Mouse (Mus musculus) right cerebral cortex, adult 18-20 months (tissue): ENCODE results near the gene Cdan1.

Experiments
- DNase-seq: peaks from one replicate; pipeline ENCODE4 v3.0.0; 2022; ENCODE audit warnings: mixed read lengths

The Cdan1 gene

GRCm38 (mm10) chr2:120849449-120850423 lies at the start of gene Cdan1:
TSS of gene Cdan1 (minus strand) at chr2:120850128.
- peak; percentile 39 for DNase-seq

- DNase-seq = no peak
These were observed 46.4 kb upstream of the Cdan1 start for GRCm38 (mm10) chr2:120896361-120896760.

GRCm38 (mm10) chr2:120887601-120888000 lies 37.7 kb upstream of the Cdan1 start:
- no peak for DNase-seq

- DNase-seq = peak; percentile 30
These were observed 23.3 kb upstream of the Cdan1 start for GRCm38 (mm10) chr2:120873192-120873591.

- DNase-seq = peak; percentile 57
These were observed 21.8 kb upstream of the Cdan1 start for GRCm38 (mm10) chr2:120871447-120872336.

- DNase-seq = peak; percentile 81
These were observed 17.4 kb upstream of the Cdan1 start for GRCm38 (mm10) chr2:120867336-120867735.

GRCm38 (mm10) chr2:120866561-120866960 lies 16.6 kb upstream of the Cdan1 start:
- DNase-seq = peak; percentile 38

- no peak for DNase-seq
These were observed 13.5 kb upstream of the Cdan1 start for GRCm38 (mm10) chr2:120863389-120863788.

- no peak for DNase-seq
These were observed 10.8 kb upstream of the Cdan1 start for GRCm38 (mm10) chr2:120860699-120861098.

- DNase-seq = no peak
These were observed 8.2 kb upstream of the Cdan1 start for GRCm38 (mm10) chr2:120858131-120858530.

GRCm38 (mm10) chr2:120853151-120853550 lies 3.2 kb upstream of the Cdan1 start:
- no peak for DNase-seq

- no peak for DNase-seq
These were observed 2.7 kb upstream of the Cdan1 start for GRCm38 (mm10) chr2:120852626-120853025.

GRCm38 (mm10) chr2:120850424-120851082 lies 625 bp upstream of the Cdan1 start, which contains the start of gene Ttbk2:
TSS of gene Ttbk2 (minus strand) at chr2:120850604.
- DNase-seq = peak; percentile 99

- DNase-seq = no peak
These were observed 4.6 kb downstream of the Cdan1 start for GRCm38 (mm10) chr2:120845280-120845679.

GRCm38 (mm10) chr2:120843990-120844389 lies 5.9 kb downstream of the Cdan1 start:
- DNase-seq = no peak

GRCm38 (mm10) chr2:120841211-120841610 lies 8.7 kb downstream of the Cdan1 start:
- DNase-seq = no peak

- DNase-seq = no peak
These were observed 14.8 kb downstream of the Cdan1 start for GRCm38 (mm10) chr2:120835167-120835566.

- no peak for DNase-seq
These were observed 22.8 kb downstream of the Cdan1 start for GRCm38 (mm10) chr2:120826936-120827638.

GRCm38 (mm10) chr2:120770265-120770935 lies 79.5 kb downstream of the Cdan1 start:
- peak; percentile 58 for DNase-seq

GRCm38 (mm10) chr2:120761922-120762321 lies 88.0 kb downstream of the Cdan1 start:
- DNase-seq = no peak

- no peak for DNase-seq
These were observed 101.9 kb downstream of the Cdan1 start for GRCm38 (mm10) chr2:120748041-120748440.
